Mouse (Mus musculus) gastrocnemius, adult 2 months (tissue): ENCODE results near the gene Cab39. TPM values are rescaled to one million over a fixed set of nuclear protein-coding genes. Genes with fewer than 3 reads are reported as not detected.
A peak's percentile ranks its signal among the peaks of the same experiment; 100 is the strongest.
"Not testable (repeated sequence)": the region's sequence is repeated elsewhere in the genome, so short reads cannot be mapped to it uniquely, and the experiment has no call there.

ENCODE experiments used
- DNase-seq: peaks from one replicate; pipeline ENCODE4 v3.0.0; 2022
- H3K27ac ChIP-seq: fragments of 200-600 bp; 2 replicates; pipeline ENCODE4 v1.8.1; 2022; ENCODE audit warnings: mild to moderate bottlenecking
- H3K4me3 ChIP-seq: fragments of 200-600 bp; 2 replicates; pipeline ENCODE4 v1.8.1; 2022; ENCODE audit warnings: mild to moderate bottlenecking, moderate library complexity
- CTCF ChIP-seq: fragments of 200-600 bp; IDR thresholded peaks from 2 replicates; pipeline ENCODE4 v1.8.1; 2022; ENCODE audit warnings: antibody characterized with exemption, mild to moderate bottlenecking, moderate library complexity
- intact Hi-C: fragments of 180-260 bp; cut with DNase I; formaldehyde crosslinking; loops from one replicate; pipeline ENCODE4 v1.15.1; 2025
- total RNA-seq, 2 experiments: library from RNA; stranded (reverse); gene quantifications; 2 replicates each; pipeline ENCODE4 v1.2.3; 2021

Cab39 gene
- total RNA-seq, 2 experiments from 2014 or later = 191 to 193 TPM

GRCm38 (mm10) chr1:85795196-85795595 lies 2.0 kb downstream of the Cab39 start:
- no peak for TF ChIP-seq CTCF
- intact Hi-C loops = no loop called here
- peak overlapping the region; percentile 98 for H3K27ac ChIP-seq
- H3K4me3 ChIP-seq = peak overlapping the region; percentile 80
- no peak for DNase-seq

- Histone ChIP-seq H3K4me3 (no peak overlapping the region), H3K27ac (peak overlapping the region; percentile 24; the same call in 1 of the 2 replicates)
- intact Hi-C loops = no loop called here
- no peak for TF ChIP-seq CTCF
- no peak for DNase-seq
Measured at GRCm38 (mm10) chr1:85799776-85800175, 6.5 kb downstream of the Cab39 start.

- intact Hi-C loops = no loop called here
- no peak for TF ChIP-seq CTCF
- Histone ChIP-seq H3K4me3 (no peak overlapping the region), H3K27ac (peak overlapping the region; percentile 20; the same call in 1 of the 2 replicates)
- DNase-seq = no peak
Measured at GRCm38 (mm10) chr1:85802517-85802916, 9.3 kb downstream of the Cab39 start.

GRCm38 (mm10) chr1:85804551-85804950 lies 11.3 kb downstream of the Cab39 start:
- H3K27ac ChIP-seq = no peak overlapping the region
- TF ChIP-seq CTCF = no peak
- H3K4me3 ChIP-seq = no peak overlapping the region
- intact Hi-C loops = no loop called here
- no peak for DNase-seq

GRCm38 (mm10) chr1:85809256-85809655 lies 16.0 kb downstream of the Cab39 start:
- peak overlapping the region; percentile 76 for H3K27ac ChIP-seq
- intact Hi-C loops = loop anchor here (2.0 kb wide), 1 partner anchor 14 kb away; no protein-coding TSS in a partner anchor

GRCm38 (mm10) chr1:85810343-85810742 lies 17.1 kb downstream of the Cab39 start:
- DNase-seq = peak; percentile 60
- Histone ChIP-seq H3K27ac (peak overlapping the region; percentile 76), H3K4me3 (peak overlapping the region; percentile 15; the same call in 1 of the 2 replicates)
- TF ChIP-seq CTCF = no peak
- intact Hi-C loops = no loop called here

More at GRCm38 (mm10) chr1:85809256-85809655, 16.0 kb downstream of the Cab39 start:
- DNase-seq = no peak
- H3K4me3 ChIP-seq = no peak overlapping the region
- no peak for TF ChIP-seq CTCF

- no peak for TF ChIP-seq CTCF
- Histone ChIP-seq H3K4me3 (no peak overlapping the region), H3K27ac (peak overlapping the region; percentile 76)
- DNase-seq = no peak
- intact Hi-C loops = no loop called here
Measured at GRCm38 (mm10) chr1:85810787-85811186, 17.5 kb downstream of the Cab39 start.

- intact Hi-C loops, H3K27ac ChIP-seq, H3K4me3 ChIP-seq, DNase-seq: not testable (repeated sequence)
Measured at GRCm38 (mm10) chr1:85814213-85814612, 21.0 kb downstream of the Cab39 start.

- intact Hi-C loops = no loop called here
- TF ChIP-seq CTCF = no peak
- DNase-seq = no peak
- H3K27ac ChIP-seq = no peak overlapping the region
- H3K4me3 ChIP-seq = no peak overlapping the region
Measured at GRCm38 (mm10) chr1:85818121-85818520, 24.9 kb downstream of the Cab39 start.

GRCm38 (mm10) chr1:85819695-85820094 lies 26.5 kb downstream of the Cab39 start:
- TF ChIP-seq CTCF = peak; percentile 7; the same call in 1 of the 2 replicates
- no peak for DNase-seq
- no peak overlapping the region for H3K4me3 ChIP-seq
- intact Hi-C loops = no loop called here
- no peak overlapping the region for H3K27ac ChIP-seq

- no peak for DNase-seq
- TF ChIP-seq CTCF = no peak
- H3K27ac ChIP-seq = peak overlapping the region; percentile 93
Measured at GRCm38 (mm10) chr1:85822239-85822638, 29.0 kb downstream of the Cab39 start.

GRCm38 (mm10) chr1:85824905-85825304 lies 31.7 kb downstream of the Cab39 start:
- no peak overlapping the region for H3K4me3 ChIP-seq
- no peak for DNase-seq
- intact Hi-C loops = no loop called here
- peak overlapping the region; percentile 93 for H3K27ac ChIP-seq
- TF ChIP-seq CTCF = no peak

More at GRCm38 (mm10) chr1:85822239-85822638, 29.0 kb downstream of the Cab39 start:
- no peak overlapping the region for H3K4me3 ChIP-seq
- intact Hi-C loops = loop anchor here (2.0 kb wide), 1 partner anchor 13 kb away; no protein-coding TSS in a partner anchor

GRCm38 (mm10) chr1:85827166-85827565 lies 33.9 kb downstream of the Cab39 start:
- H3K27ac ChIP-seq = peak overlapping the region; percentile 93
- intact Hi-C loops = loop anchor here (1.0 to 2.0 kb wide), 2 partner anchors 34 to 68 kb away; partner anchors contain the start of gene Cab39
- TF ChIP-seq CTCF = no peak
- no peak overlapping the region; the same call in 1 of the 2 replicates for H3K4me3 ChIP-seq
- peak; percentile 74 for DNase-seq

GRCm38 (mm10) chr1:85829016-85829415 lies 35.8 kb downstream of the Cab39 start:
- DNase-seq = peak; percentile 44
- intact Hi-C loops = no loop called here
- no peak for TF ChIP-seq CTCF

More at GRCm38 (mm10) chr1:85829016-85829415, 35.8 kb downstream of the Cab39 start:
- H3K4me3 ChIP-seq = no peak overlapping the region
- peak overlapping the region; percentile 93 for H3K27ac ChIP-seq
